Mouse (Mus musculus) neural tube, embryonic 10.5 days (tissue): ENCODE data around the gene Btc.

Source experiments
- DNase-seq: peaks from one replicate; pipeline ENCODE4 v3.0.0-alpha.2; 2017; ENCODE audit warnings: low spot score; ENCODE audit errors: extremely low spot score

Btc gene

GRCm38 (mm10) chr5:91402339-91403211, at the start of gene Btc:
Gene Btc, minus strand, starts transcription at chr5:91402994.
- DNase-seq: peak; percentile 28

- DNase-seq: no peak
Observed at GRCm38 (mm10) chr5:91444981-91445517, 42.3 kb upstream of the Btc start.

- no peak for DNase-seq
Observed at GRCm38 (mm10) chr5:91436563-91436962, 33.8 kb upstream of the Btc start.

GRCm38 (mm10) chr5:91434723-91435658, 32.2 kb upstream of the Btc start:
- no peak for DNase-seq

GRCm38 (mm10) chr5:91428547-91428946, 25.8 kb upstream of the Btc start:
- DNase-seq: no peak

- DNase-seq: no peak
Observed at GRCm38 (mm10) chr5:91413814-91414213, 11.0 kb upstream of the Btc start.

- no peak for DNase-seq
Observed at GRCm38 (mm10) chr5:91404263-91404662, 1.5 kb upstream of the Btc start.

GRCm38 (mm10) chr5:91403281-91403680, 487 bp upstream of the Btc start:
- no peak for DNase-seq

GRCm38 (mm10) chr5:91400493-91401096, 2.2 kb downstream of the Btc start:
- DNase-seq: no peak

GRCm38 (mm10) chr5:91375467-91375866, 27.3 kb downstream of the Btc start:
- DNase-seq: no peak

GRCm38 (mm10) chr5:91368061-91368565, 34.7 kb downstream of the Btc start:
- no peak for DNase-seq

GRCm38 (mm10) chr5:91366925-91367324, 35.9 kb downstream of the Btc start:
- no peak for DNase-seq

- DNase-seq: no peak
Observed at GRCm38 (mm10) chr5:91363274-91363991, 39.4 kb downstream of the Btc start.

GRCm38 (mm10) chr5:91352645-91353044, 50.1 kb downstream of the Btc start:
- DNase-seq: no peak

- DNase-seq: no peak
Observed at GRCm38 (mm10) chr5:91345681-91346080, 57.1 kb downstream of the Btc start.

- DNase-seq: no peak
Observed at GRCm38 (mm10) chr5:91345064-91345463, 57.7 kb downstream of the Btc start.

GRCm38 (mm10) chr5:91341981-91342760, 60.6 kb downstream of the Btc start:
- no peak for DNase-seq

- no peak for DNase-seq
Observed at GRCm38 (mm10) chr5:91334227-91334626, 68.6 kb downstream of the Btc start.

GRCm38 (mm10) chr5:91332079-91332865, 70.5 kb downstream of the Btc start:
- no peak for DNase-seq
